Mouse (Mus musculus): ENCODE results near the gene Gphb5.

- no peak for TF ChIP-seq CTCF (IDR thresholded peaks at IDR 0.05; ENCODE audit: borderline replicate concordance, insufficient read depth, low read length)
- no peak for TF ChIP-seq POLR2A (IDR thresholded peaks at IDR 0.05; ENCODE audit: low read depth, low read length)
Observed at GRCm38 (mm10) chr12:75460561-75460960, 44.0 kb upstream of the Gphb5 start.
